Mouse (Mus musculus): ENCODE measurements around the gene Ptpn13. TPM values are rescaled to one million over a fixed set of nuclear protein-coding genes. Genes with fewer than 3 reads are reported as not detected.

The Ptpn13 gene
- polyA plus RNA-seq, 1 experiment from 2014 or later = 14.9 TPM

DNA sequence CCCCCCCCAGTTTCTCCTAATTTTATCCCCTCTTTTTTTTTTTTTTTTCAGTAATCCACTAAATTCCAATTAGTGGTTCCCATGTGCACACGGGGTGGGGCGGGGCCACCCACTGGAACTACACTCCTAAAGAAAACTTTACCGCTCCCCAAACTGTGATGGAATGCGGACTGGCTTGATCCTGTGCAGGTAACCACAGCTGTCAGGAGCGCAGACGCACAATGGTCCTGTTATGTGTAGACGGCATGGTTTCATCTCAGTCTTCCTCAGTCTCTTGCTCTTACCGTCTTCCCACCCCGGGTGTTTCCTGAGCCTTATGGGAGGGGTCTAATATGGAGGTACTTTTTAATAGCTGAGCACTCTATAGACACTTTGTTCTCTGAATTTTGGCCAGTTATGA lies 7.0 kb upstream of the Ptpn13 start:
- H3K36me3 ChIP-seq (ENCODE audit: control insufficient read depth, insufficient read depth, low read length) = no peaks in the 10 kb centered on the region

DNA sequence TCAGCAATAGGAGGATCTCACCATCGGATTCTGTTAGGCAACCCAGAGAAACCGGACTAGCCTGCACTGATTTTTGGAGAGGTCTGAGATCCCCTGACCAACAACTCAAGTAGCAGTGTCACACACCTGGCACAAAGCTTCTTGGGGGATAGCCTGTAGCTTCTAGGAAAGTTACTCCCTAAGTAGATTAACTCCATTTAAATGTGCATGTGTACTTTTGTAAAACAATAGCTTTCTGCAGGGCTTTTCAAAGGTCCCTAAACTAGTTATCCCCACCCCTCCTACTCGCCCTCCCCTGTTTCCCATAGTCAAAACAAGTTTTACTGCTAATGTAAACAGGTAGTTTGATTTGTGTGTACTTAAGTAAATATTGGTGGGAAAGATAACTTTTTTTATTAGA lies 6.1 kb upstream of the Ptpn13 start:
- 74% methylated on average over 3 of the region's 3 CpGs for WGBS
- Histone ChIP-seq H3K36me3 (ENCODE audit: control insufficient read depth, insufficient read depth, low read length) (no peaks in the 10 kb centered on the region), H3K9ac (ENCODE audit: low read length) (no peak overlapping the region), H3K4me3 (ENCODE audit: low read length) (no peak overlapping the region), H3K4me2 (ENCODE audit: low read depth, low read length) (no peak overlapping the region), H3K4me1 (replicated peaks; ENCODE audit: control insufficient read depth, insufficient read depth, low read length) (peaks cover 4% of the 10 kb centered on the region; the same call in 1 of the 2 replicates), H3K27me3 (ENCODE audit: control insufficient read depth, insufficient read depth, low read depth, low read length) (no peaks in the 10 kb centered on the region), H3K27ac (ENCODE audit: low read length) (no peak overlapping the region), H3K9me3 (ENCODE audit: control insufficient read depth, low read length) (no peaks in the 10 kb centered on the region)
- ATAC-seq (ENCODE audit: low read depth) = no peak

More for the DNA sequence above, 7.0 kb upstream of the Ptpn13 start:
- Histone ChIP-seq H3K4me3 (ENCODE audit: low read length) (no peak overlapping the region), H3K9me3 (ENCODE audit: control insufficient read depth, low read length) (no peaks in the 10 kb centered on the region), H3K27ac (ENCODE audit: low read length) (no peak overlapping the region), H3K4me1 (replicated peaks; ENCODE audit: control insufficient read depth, insufficient read depth, low read length) (no peaks in the 10 kb centered on the region; the same call in 1 of the 2 replicates), H3K27me3 (ENCODE audit: control insufficient read depth, insufficient read depth, low read depth, low read length) (no peaks in the 10 kb centered on the region), H3K9ac (ENCODE audit: low read length) (no peak overlapping the region), H3K4me2 (ENCODE audit: low read depth, low read length) (no peak overlapping the region)
- ATAC-seq (ENCODE audit: low read depth) = peak; percentile 47; the same call in 1 of the 2 replicates
- WGBS = 51% methylated on average over 9 of the region's 9 CpGs

DNA sequence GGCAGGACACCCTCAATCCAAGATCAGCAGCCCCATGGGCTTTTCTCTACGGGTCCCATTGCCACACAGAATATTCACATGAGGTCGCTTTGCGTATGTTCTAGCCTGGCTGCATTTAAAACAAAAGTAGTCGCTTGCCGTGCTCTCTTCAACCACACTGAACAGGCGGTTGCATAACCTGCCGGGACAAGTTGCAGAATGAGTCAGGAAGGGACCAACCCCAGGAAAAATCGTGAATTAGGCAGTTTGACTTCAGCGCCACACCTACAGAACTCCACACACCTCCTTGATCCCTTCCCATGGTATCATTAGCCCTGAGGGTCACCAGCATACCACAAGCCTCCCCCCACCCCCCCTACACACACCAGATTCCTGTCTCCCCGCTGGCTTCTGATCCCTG lies 4.4 kb upstream of the Ptpn13 start:
- peaks cover 9% of the 10 kb centered on the region; the same call in 1 of the 2 replicates for H3K4me1 ChIP-seq (replicated peaks; ENCODE audit: control insufficient read depth, insufficient read depth, low read length)
- no peaks in the 10 kb centered on the region for H3K36me3 ChIP-seq (ENCODE audit: control insufficient read depth, insufficient read depth, low read length)
- H3K4me3 ChIP-seq (ENCODE audit: low read length) = no peak overlapping the region
- H3K27me3 ChIP-seq (ENCODE audit: control insufficient read depth, insufficient read depth, low read depth, low read length) = no peaks in the 10 kb centered on the region; the same call in 1 of the 2 replicates
- 41% methylated on average over 10 of the region's 10 CpGs for WGBS
- no peak overlapping the region for H3K9ac ChIP-seq (ENCODE audit: low read length)
- ATAC-seq (ENCODE audit: low read depth) = no peak
- H3K9me3 ChIP-seq (ENCODE audit: control insufficient read depth, low read length) = no peaks in the 10 kb centered on the region
- no peak overlapping the region for H3K27ac ChIP-seq (ENCODE audit: low read length)
- no peak overlapping the region for H3K4me2 ChIP-seq (ENCODE audit: low read depth, low read length)

DNA sequence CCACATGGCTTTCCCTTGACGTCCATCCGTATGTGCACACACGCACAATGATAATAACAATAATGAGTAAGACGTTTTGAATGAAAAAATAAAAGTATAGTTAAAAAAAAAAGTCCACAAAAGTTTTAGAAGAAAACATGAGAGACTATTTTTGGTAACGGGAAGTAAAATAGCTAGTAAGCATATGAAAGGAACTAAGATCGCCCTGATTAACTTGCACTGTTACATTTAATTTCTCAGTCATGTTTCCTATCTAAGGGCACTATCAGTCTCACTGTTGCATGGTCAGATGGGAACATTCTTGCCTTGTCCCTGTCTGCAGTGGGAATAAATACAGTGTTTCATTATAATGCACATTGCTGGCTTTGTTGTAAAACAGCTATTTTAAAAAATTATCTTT lies 2.4 kb upstream of the Ptpn13 start:
- ATAC-seq (ENCODE audit: low read depth) = no peak
- no peaks in the 10 kb centered on the region for H3K36me3 ChIP-seq (ENCODE audit: control insufficient read depth, insufficient read depth, low read length)
- peaks cover 13% of the 10 kb centered on the region; the same call in 1 of the 2 replicates for H3K4me1 ChIP-seq (replicated peaks; ENCODE audit: control insufficient read depth, insufficient read depth, low read length)
- H3K4me3 ChIP-seq (ENCODE audit: low read length) = no peak overlapping the region
- no peak overlapping the region for H3K9ac ChIP-seq (ENCODE audit: low read length)
- 84% methylated on average over 6 of the region's 6 CpGs for WGBS
- H3K27me3 ChIP-seq (ENCODE audit: control insufficient read depth, insufficient read depth, low read depth, low read length) = no peaks in the 10 kb centered on the region; the same call in 1 of the 2 replicates
- no peak overlapping the region for H3K4me2 ChIP-seq (ENCODE audit: low read depth, low read length)
- H3K9me3 ChIP-seq (ENCODE audit: control insufficient read depth, low read length) = no peaks in the 10 kb centered on the region
- no peak overlapping the region for H3K27ac ChIP-seq (ENCODE audit: low read length)

DNA sequence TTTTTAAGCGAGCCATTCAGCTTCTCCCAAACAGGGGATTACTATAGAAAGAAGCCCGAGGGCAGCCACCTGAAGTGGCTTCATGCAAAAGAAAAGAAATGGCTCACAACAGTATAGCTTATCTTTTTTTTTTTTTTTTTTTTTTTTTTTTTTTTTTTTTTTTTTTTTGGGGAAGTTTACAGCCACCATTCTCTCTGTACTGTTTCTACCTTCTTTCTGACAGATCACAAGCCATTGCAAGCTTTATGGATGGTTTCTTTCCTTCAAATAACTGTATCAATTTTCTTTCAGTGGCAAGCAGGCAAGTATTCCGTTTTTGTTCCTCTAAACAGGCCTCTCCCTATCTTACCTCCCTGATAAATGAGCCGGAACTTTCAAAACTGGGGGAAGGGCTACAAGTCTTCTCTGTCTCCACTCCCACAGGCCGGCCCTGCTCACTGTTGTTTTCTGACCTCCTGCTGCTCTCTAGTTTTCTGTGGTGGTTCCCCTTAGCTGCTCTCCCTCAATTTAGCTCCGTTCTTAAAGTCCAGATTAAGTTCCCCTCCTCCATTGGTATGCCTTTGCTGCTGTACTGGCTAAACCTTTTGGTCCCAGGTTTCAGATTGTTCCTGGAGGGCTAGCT lies 1.6 kb upstream of the Ptpn13 start:
- H3K4me2 ChIP-seq (ENCODE audit: low read depth, low read length) = no peak overlapping the region
- H3K36me3 ChIP-seq (ENCODE audit: control insufficient read depth, insufficient read depth, low read length) = no peaks in the 10 kb centered on the region
- no peak overlapping the region for H3K9ac ChIP-seq (ENCODE audit: low read length)
- ATAC-seq (ENCODE audit: low read depth) = no peak
- WGBS = 27% methylated on average over 6 of the region's 6 CpGs
- no peaks in the 10 kb centered on the region; the same call in 1 of the 2 replicates for H3K27me3 ChIP-seq (ENCODE audit: control insufficient read depth, insufficient read depth, low read depth, low read length)
- H3K4me3 ChIP-seq (ENCODE audit: low read length) = no peak overlapping the region
- no peak overlapping the region for H3K27ac ChIP-seq (ENCODE audit: low read length)
- no peaks in the 10 kb centered on the region for H3K9me3 ChIP-seq (ENCODE audit: control insufficient read depth, low read length)
- H3K4me1 ChIP-seq (replicated peaks; ENCODE audit: control insufficient read depth, insufficient read depth, low read length) = peaks cover 15% of the 10 kb centered on the region; the same call in 1 of the 2 replicates

DNA sequence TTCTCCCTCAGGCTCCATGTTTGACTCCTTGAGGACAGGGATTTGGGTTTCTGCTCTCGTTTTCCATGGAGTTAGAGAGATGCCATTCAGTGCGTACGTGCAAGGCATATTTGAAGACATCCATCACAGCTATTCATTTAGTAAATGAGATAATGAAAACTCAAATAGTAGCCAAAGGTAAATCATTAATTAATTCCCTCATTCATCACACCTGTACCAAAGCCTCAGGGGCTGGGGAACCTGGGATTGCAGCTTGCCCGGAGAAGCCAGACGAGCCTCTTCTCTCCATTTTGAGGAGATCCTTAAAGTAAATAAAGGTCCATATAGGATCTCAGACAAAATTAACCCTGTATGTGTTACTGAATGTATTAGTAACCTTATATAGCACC lies 1.1 kb upstream of the Ptpn13 start:
- H3K4me3 ChIP-seq (ENCODE audit: low read length) = peak overlapping the region; percentile 85
- H3K27me3 ChIP-seq (ENCODE audit: control insufficient read depth, insufficient read depth, low read depth, low read length) = no peaks in the 10 kb centered on the region; the same call in 1 of the 2 replicates
- no peaks in the 10 kb centered on the region for H3K36me3 ChIP-seq (ENCODE audit: control insufficient read depth, insufficient read depth, low read length)
- H3K9ac ChIP-seq (ENCODE audit: low read length) = no peak overlapping the region; the same call in 1 of the 2 replicates
- no peak overlapping the region for H3K27ac ChIP-seq (ENCODE audit: low read length)
- ATAC-seq (ENCODE audit: low read depth) = no peak
- H3K9me3 ChIP-seq (ENCODE audit: control insufficient read depth, low read length) = no peaks in the 10 kb centered on the region
- peak overlapping the region; percentile 90; the same call in 1 of the 2 replicates for H3K4me2 ChIP-seq (ENCODE audit: low read depth, low read length)
- peaks cover 15% of the 10 kb centered on the region; the same call in 1 of the 2 replicates for H3K4me1 ChIP-seq (replicated peaks; ENCODE audit: control insufficient read depth, insufficient read depth, low read length)
- 26% methylated on average over 5 of the region's 5 CpGs for WGBS

DNA sequence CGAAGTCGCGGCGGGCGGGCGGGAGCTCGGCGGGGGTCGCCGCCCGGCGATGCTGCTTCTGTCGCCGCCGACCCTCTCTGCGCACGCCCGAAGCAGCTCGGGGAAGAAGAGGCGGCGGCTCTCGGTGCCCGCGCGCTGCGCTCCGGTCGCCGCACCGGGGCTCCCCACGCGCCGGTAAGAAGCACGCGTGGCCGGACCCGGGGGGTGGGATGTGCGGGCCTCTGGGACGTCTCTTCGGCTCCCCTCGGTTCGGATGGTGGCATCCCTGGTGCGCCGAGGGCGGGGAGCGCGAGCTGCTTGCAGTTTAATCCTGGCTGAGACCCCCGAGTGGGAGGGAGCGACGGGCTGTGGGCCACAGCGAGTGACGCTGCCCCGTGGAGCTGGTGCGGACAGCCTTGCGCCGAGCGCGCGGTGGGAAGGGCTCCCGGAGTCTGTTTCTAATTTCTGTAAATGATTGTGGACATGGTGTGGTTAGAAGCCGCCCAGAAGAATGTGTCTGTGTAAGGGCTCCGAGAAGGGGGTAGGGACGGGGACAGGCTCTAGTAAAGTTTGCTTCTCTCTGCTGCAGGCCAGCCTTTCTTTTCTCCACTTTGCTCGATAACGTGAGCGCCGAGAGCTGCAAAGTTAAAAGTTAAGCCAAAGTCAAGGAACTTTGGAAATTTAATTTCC lies 505 bp downstream of the Ptpn13 start:
- H3K27ac ChIP-seq (ENCODE audit: low read length) = peak overlapping the region; percentile 84
- H3K27me3 ChIP-seq (ENCODE audit: control insufficient read depth, insufficient read depth, low read depth, low read length) = no peaks in the 10 kb centered on the region; the same call in 1 of the 2 replicates
- ATAC-seq (ENCODE audit: low read depth) = peak; percentile 42
- no peaks in the 10 kb centered on the region for H3K9me3 ChIP-seq (ENCODE audit: control insufficient read depth, low read length)
- peak overlapping the region; percentile 90 for H3K4me2 ChIP-seq (ENCODE audit: low read depth, low read length)
- H3K36me3 ChIP-seq (ENCODE audit: control insufficient read depth, insufficient read depth, low read length) = no peaks in the 10 kb centered on the region
- H3K9ac ChIP-seq (ENCODE audit: low read length) = peak overlapping the region; percentile 86
- peaks cover 15% of the 10 kb centered on the region; the same call in 1 of the 2 replicates for H3K4me1 ChIP-seq (replicated peaks; ENCODE audit: control insufficient read depth, insufficient read depth, low read length)
- H3K4me3 ChIP-seq (ENCODE audit: low read length) = peak overlapping the region; percentile 85
- WGBS = under 1% methylated on average over 65 of the region's 67 CpGs

DNA sequence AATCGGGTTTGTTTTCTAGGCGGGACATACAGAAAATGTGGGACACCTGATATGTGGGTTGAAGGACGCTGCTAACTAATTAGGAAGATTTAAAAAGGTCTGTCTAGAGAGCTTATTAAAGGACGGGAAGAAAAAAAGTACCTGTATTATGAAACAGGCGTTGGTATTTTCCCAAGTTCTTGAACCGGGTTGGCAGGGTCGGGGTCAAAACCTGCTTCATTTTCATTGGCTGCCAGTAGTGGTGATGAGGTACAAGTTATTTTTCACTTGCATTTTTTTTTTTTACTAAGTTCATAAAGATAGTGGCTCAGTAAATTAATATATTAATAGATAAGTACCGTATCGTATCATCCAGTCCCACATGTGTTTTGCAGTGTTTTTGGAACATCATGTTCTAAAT lies 1.3 kb downstream of the Ptpn13 start:
- Histone ChIP-seq H3K4me2 (ENCODE audit: low read depth, low read length) (peak overlapping the region; percentile 90), H3K27me3 (ENCODE audit: control insufficient read depth, insufficient read depth, low read depth, low read length) (no peaks in the 10 kb centered on the region; the same call in 1 of the 2 replicates), H3K36me3 (ENCODE audit: control insufficient read depth, insufficient read depth, low read length) (no peaks in the 10 kb centered on the region), H3K4me3 (ENCODE audit: low read length) (peak overlapping the region; percentile 85), H3K27ac (ENCODE audit: low read length) (peak overlapping the region; percentile 84), H3K9me3 (ENCODE audit: control insufficient read depth, low read length) (no peaks in the 10 kb centered on the region), H3K4me1 (replicated peaks; ENCODE audit: control insufficient read depth, insufficient read depth, low read length) (peaks cover 15% of the 10 kb centered on the region; the same call in 1 of the 2 replicates), H3K9ac (ENCODE audit: low read length) (peak overlapping the region; percentile 86)
- WGBS = 11% methylated on average over 9 of the region's 9 CpGs
- no peak for ATAC-seq (ENCODE audit: low read depth)

DNA sequence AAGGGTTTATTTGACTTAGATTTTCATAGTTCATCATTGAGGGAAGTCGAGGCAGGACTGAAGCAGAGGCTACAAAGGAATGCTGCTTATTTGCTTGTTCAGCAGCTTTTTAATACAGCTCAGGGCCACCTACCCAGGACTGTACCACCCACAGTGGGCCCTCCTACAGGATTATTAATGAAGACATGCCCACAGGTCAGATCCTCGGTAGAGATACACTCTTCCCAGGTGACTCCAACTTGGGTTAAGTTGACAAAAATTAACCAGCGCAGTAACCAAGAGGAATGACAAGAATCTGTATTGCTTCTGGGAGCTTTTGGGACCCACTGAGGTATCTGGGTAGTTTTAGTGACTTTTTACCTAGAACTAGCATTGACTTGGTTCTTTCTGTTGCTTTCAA lies 6.0 kb downstream of the Ptpn13 start:
- Histone ChIP-seq H3K4me2 (ENCODE audit: low read depth, low read length) (no peak overlapping the region), H3K9me3 (ENCODE audit: control insufficient read depth, low read length) (no peaks in the 10 kb centered on the region), H3K36me3 (ENCODE audit: control insufficient read depth, insufficient read depth, low read length) (no peaks in the 10 kb centered on the region), H3K27me3 (ENCODE audit: control insufficient read depth, insufficient read depth, low read depth, low read length) (no peaks in the 10 kb centered on the region), H3K9ac (ENCODE audit: low read length) (no peak overlapping the region), H3K4me1 (replicated peaks; ENCODE audit: control insufficient read depth, insufficient read depth, low read length) (peaks cover 8% of the 10 kb centered on the region), H3K27ac (ENCODE audit: low read length) (no peak overlapping the region), H3K4me3 (ENCODE audit: low read length) (no peak overlapping the region)
- ATAC-seq (ENCODE audit: low read depth) = no peak
- WGBS = 72% methylated on average over 3 of the region's 3 CpGs
